Mouse (Mus musculus): ENCODE data around the gene Meaf6.
A peak's percentile ranks its signal among the peaks of the same experiment; 100 is the strongest.

Meaf6 gene

GRCm38 (mm10) chr4:125084403-125085345 lies at the start of gene Meaf6:
Gene Meaf6, plus strand, starts transcription at chr4:125085134.
- DNase-seq = peak; percentile 95

- no peak for DNase-seq
Observed at GRCm38 (mm10) chr4:125044454-125044853, 40.5 kb upstream of the Meaf6 start.

- DNase-seq = no peak
Observed at GRCm38 (mm10) chr4:125055385-125055784, 29.5 kb upstream of the Meaf6 start.

GRCm38 (mm10) chr4:125056476-125056875 lies 28.5 kb upstream of the Meaf6 start:
- DNase-seq = no peak

- no peak for DNase-seq
Observed at GRCm38 (mm10) chr4:125057273-125057672, 27.7 kb upstream of the Meaf6 start.

GRCm38 (mm10) chr4:125058033-125058432 lies 26.9 kb upstream of the Meaf6 start:
- no peak for DNase-seq

GRCm38 (mm10) chr4:125059025-125059424 lies 25.9 kb upstream of the Meaf6 start:
- peak; percentile 42 for DNase-seq

GRCm38 (mm10) chr4:125063829-125064228 lies 21.1 kb upstream of the Meaf6 start:
- no peak for DNase-seq

GRCm38 (mm10) chr4:125065517-125066307 lies 19.2 kb upstream of the Meaf6 start, which contains the start of gene Dnali1:
Gene Dnali1, minus strand, starts transcription at chr4:125065703.
- DNase-seq = peak; percentile 8

GRCm38 (mm10) chr4:125066490-125067370 lies 18.2 kb upstream of the Meaf6 start, which contains the start of gene Snip1:
Gene Snip1, plus strand, starts transcription at chr4:125066672.
- DNase-seq = peak; percentile 95

GRCm38 (mm10) chr4:125077700-125078099 lies 7.2 kb upstream of the Meaf6 start:
- DNase-seq = no peak

GRCm38 (mm10) chr4:125078698-125079097 lies 6.2 kb upstream of the Meaf6 start:
- DNase-seq = no peak

GRCm38 (mm10) chr4:125085346-125085841 lies 460 bp downstream of the Meaf6 start:
- peak; percentile 78 for DNase-seq

- no peak for DNase-seq
Observed at GRCm38 (mm10) chr4:125093031-125093430, 8.1 kb downstream of the Meaf6 start.

- no peak for DNase-seq
Observed at GRCm38 (mm10) chr4:125096066-125096465, 11.1 kb downstream of the Meaf6 start.

- no peak for DNase-seq
Observed at GRCm38 (mm10) chr4:125097412-125097811, 12.5 kb downstream of the Meaf6 start.

GRCm38 (mm10) chr4:125099458-125099857 lies 14.5 kb downstream of the Meaf6 start:
- peak; percentile 70 for DNase-seq

GRCm38 (mm10) chr4:125101334-125101733 lies 16.4 kb downstream of the Meaf6 start:
- no peak for DNase-seq

GRCm38 (mm10) chr4:125105354-125105753 lies 20.4 kb downstream of the Meaf6 start:
- DNase-seq = no peak

- peak; percentile 85 for DNase-seq
Observed at GRCm38 (mm10) chr4:125114638-125115037, 29.7 kb downstream of the Meaf6 start.

- no peak for DNase-seq
Observed at GRCm38 (mm10) chr4:125115081-125115480, 30.1 kb downstream of the Meaf6 start.

GRCm38 (mm10) chr4:125115710-125116089 lies 30.8 kb downstream of the Meaf6 start:
- no peak for DNase-seq
